Mouse (Mus musculus) thymus, adult 2 months (tissue): ENCODE data around the gene Scarb1.

Source experiments
- CTCF ChIP-seq: fragments of 200-500 bp; IDR thresholded peaks from 2 replicates; pipeline ENCODE4 v1.5.1; 2012; ENCODE audit warnings: mild to moderate bottlenecking, control low read depth, low read length, moderate library complexity, borderline replicate concordance; ENCODE audit not compliant: control insufficient read depth, poor library complexity, insufficient read depth; ENCODE audit errors: extremely low read depth
- POLR2A ChIP-seq: fragments of 200-500 bp; IDR thresholded peaks from 2 replicates; pipeline ENCODE4 v1.6.1; 2012; ENCODE audit warnings: mild to moderate bottlenecking, low read length, control low read depth, moderate library complexity; ENCODE audit not compliant: control insufficient read depth, poor library complexity, insufficient read depth; ENCODE audit errors: extremely low read depth

DNA sequence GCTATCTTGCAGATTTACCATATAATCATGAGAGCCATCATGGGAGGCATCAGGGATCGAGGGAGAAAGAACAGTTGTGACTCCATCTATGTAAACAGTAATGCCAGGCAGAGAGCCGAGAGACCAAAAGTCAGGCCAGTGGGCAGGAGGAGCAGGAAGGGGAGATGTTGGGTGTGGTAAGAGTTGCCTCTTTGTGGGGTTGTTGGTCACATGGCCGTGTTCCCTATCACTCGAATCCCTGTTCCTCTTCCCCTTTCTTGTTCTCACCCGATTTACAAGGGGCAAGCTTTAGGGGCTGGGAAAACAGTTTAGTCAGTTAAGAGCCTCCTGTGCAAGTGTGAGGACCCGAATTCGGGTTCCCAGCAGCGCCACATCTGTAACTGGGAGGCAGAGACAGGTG lies 49.0 kb downstream of the Scarb1 start:
- no peak for TF ChIP-seq CTCF
- no peak for TF ChIP-seq POLR2A
